Mouse (Mus musculus): ENCODE measurements at regions not wholly inside any gene's neighbourhood (a gene's known extent, or its start where the extent isn't known, plus 50 kb on each side); places are given as distances from the start of the nearest gene placed in this dataset.

GRCm38 (mm10) chr14:45716100-45716499, 58.2 kb upstream of the Ddhd1 start:
- TF ChIP-seq MAX (IDR thresholded peaks at IDR 0.05; ENCODE audit: low read depth) (no peak), CEBPB (IDR thresholded peaks at IDR 0.05; ENCODE audit: insufficient read depth, poor library complexity, severe bottlenecking) (no peak), TCF12 (IDR thresholded peaks at IDR 0.05; ENCODE audit: insufficient read depth, poor library complexity, severe bottlenecking) (no peak), POLR2A (IDR thresholded peaks at IDR 0.05; ENCODE audit: insufficient read length, low read depth) (no peak), POLR2AphosphoS2 (IDR thresholded peaks at IDR 0.05; ENCODE audit: insufficient read length, low read depth) (no peak), MYOG (IDR thresholded peaks at IDR 0.05; ENCODE audit: control insufficient read depth in 1 of 3, insufficient read depth in 1 of 3, insufficient read length in 2 of 3, low read depth in 2 of 3) (no peak), MYOD1 (IDR thresholded peaks at IDR 0.05; ENCODE audit: control insufficient read depth in 1 of 3, insufficient read length in 2 of 3, low read depth in 2 of 3) (no peak), SRF (IDR thresholded peaks at IDR 0.05; ENCODE audit: control insufficient read depth, insufficient read length, low read depth) (no peak), E2F4 (IDR thresholded peaks at IDR 0.05; ENCODE audit: insufficient read depth) (no peak)

Data from myocyte (in vitro differentiated cells).